Mouse (Mus musculus) lung, embryonic 14.5 days (tissue): ENCODE measurements around the gene Dgkz. TPM values are rescaled to one million over a fixed set of nuclear protein-coding genes. Genes with fewer than 3 reads are reported as not detected.
A peak's percentile ranks its signal among the peaks of the same experiment; 100 is the strongest.

Source experiments
- ATAC-seq: fragments of 200-750 bp; cut with Nextera tagmentation; 2 replicates; pipeline ENCODE4 v1.8.0; 2017; ENCODE audit warnings: mild to moderate bottlenecking, moderate TSS enrichment, moderate library complexity; ENCODE audit not compliant: insufficient read depth
- DNase-seq: peaks from one replicate; pipeline ENCODE4 v3.0.0-alpha.2; 2015
- H3K27ac ChIP-seq: fragments of 300-500 bp; sonication (generic); 2 replicates; pipeline ENCODE4 v1.5.1; 2014; ENCODE audit warnings: low read depth, mild to moderate bottlenecking, moderate library complexity
- H3K27me3 ChIP-seq: fragments of 300-500 bp; sonication (generic); 2 replicates; pipeline ENCODE4 v1.6.1; 2014; ENCODE audit warnings: low read length, control low read depth; ENCODE audit not compliant: insufficient read depth
- H3K36me3 ChIP-seq: fragments of 300-500 bp; sonication (generic); 2 replicates; pipeline ENCODE4 v1.6.1; 2014; ENCODE audit warnings: control low read depth; ENCODE audit not compliant: insufficient read depth
- H3K4me1 ChIP-seq: fragments of 300-500 bp; sonication (generic); 2 replicates; pipeline ENCODE4 v1.6.1; 2014; ENCODE audit warnings: antibody characterized with exemption, control low read depth; ENCODE audit not compliant: insufficient read depth
- H3K4me2 ChIP-seq: fragments of 300-500 bp; sonication (generic); 2 replicates; pipeline ENCODE4 v1.6.1; 2014; ENCODE audit warnings: mild to moderate bottlenecking
- H3K4me3 ChIP-seq: fragments of 300-500 bp; sonication (generic); 2 replicates; pipeline ENCODE4 v1.5.1; 2014; ENCODE audit warnings: low read depth, low read length
- H3K9ac ChIP-seq: fragments of 300-500 bp; sonication (generic); 2 replicates; pipeline ENCODE4 v1.6.1; 2014
- H3K9me3 ChIP-seq: fragments of 300-500 bp; sonication (generic); 2 replicates; pipeline ENCODE4 v1.6.1; 2016; ENCODE audit warnings: low read depth, low read length, control low read depth
- CTCF ChIP-seq: IDR thresholded peaks from 2 replicates; pipeline ENCODE4 v1.5.1; 2016; ENCODE audit warnings: antibody characterized with exemption, low read depth
- WGBS: fragments of 180-500 bp; shearing (Covaris S2); extraction: QIAGEN DNeasy Blood & Tissue Kit; methylation state at CpG from one replicate; pipeline ENCODE4 v1.1.7; 2014; 5-methylcytosine and 5-hydroxymethylcytosine counted together
- polyA plus RNA-seq: library from polyadenylated mRNA; unstranded; fragments of >200 nt; fragmentation: Nextera tagmentation; extraction: Ambion mirVana; gene quantifications from 2 replicates; pipeline ENCODE4 v1.2.1, GENCODE M21; 2014

Dgkz gene
- polyA plus RNA-seq, 1 experiment from 2014 or later: 63.9 TPM

- H3K4me1 ChIP-seq: peaks cover 25% of the 10 kb centered on the region
- no peak overlapping the region for H3K4me3 ChIP-seq
- 91% methylated on average over 5 of the region's 5 CpGs for WGBS
Observed at GRCm38 (mm10) chr2:91960459-91960858, 15.2 kb downstream of the Dgkz start.

GRCm38 (mm10) chr2:91959544-91960410, 15.9 kb downstream of the Dgkz start:
- Histone ChIP-seq H3K36me3 (0 out of 2 replicates have a peak, but pooled peaks cover 8% of the 10 kb centered on the region), H3K27me3 (no peaks in the 10 kb centered on the region), H3K27ac (peak overlapping the region; percentile 12; the same call in 1 of the 2 replicates), H3K9me3 (no peaks in the 10 kb centered on the region), H3K9ac (no peak overlapping the region), H3K4me2 (no peak overlapping the region), H3K4me3 (no peak overlapping the region), H3K4me1 (peaks cover 31% of the 10 kb centered on the region)
- no peak for TF ChIP-seq CTCF
- WGBS: 77% methylated on average over 11 of the region's 11 CpGs
- DNase-seq: no peak
- no peak for ATAC-seq

More at GRCm38 (mm10) chr2:91960459-91960858, 15.2 kb downstream of the Dgkz start:
- Histone ChIP-seq H3K9ac (no peak overlapping the region), H3K27ac (no peak overlapping the region), H3K4me2 (no peak overlapping the region), H3K9me3 (no peaks in the 10 kb centered on the region), H3K27me3 (no peaks in the 10 kb centered on the region), H3K36me3 (0 out of 2 replicates have a peak, but pooled peaks cover 8% of the 10 kb centered on the region)
- TF ChIP-seq CTCF: no peak
- no peak for DNase-seq
- ATAC-seq: no peak

- Histone ChIP-seq H3K27me3 (no peaks in the 10 kb centered on the region), H3K4me2 (no peak overlapping the region), H3K9me3 (no peaks in the 10 kb centered on the region), H3K9ac (no peak overlapping the region), H3K4me3 (no peak overlapping the region), H3K27ac (peak overlapping the region; percentile 12; the same call in 1 of the 2 replicates), H3K4me1 (peaks cover 36% of the 10 kb centered on the region), H3K36me3 (0 out of 2 replicates have a peak, but pooled peaks cover 8% of the 10 kb centered on the region)
- TF ChIP-seq CTCF: peak; percentile 79
- no peak for ATAC-seq
- 39% methylated on average over 10 of the region's 10 CpGs for WGBS
- peak; percentile 82 for DNase-seq
Observed at GRCm38 (mm10) chr2:91958701-91959457, 16.8 kb downstream of the Dgkz start.

- no peak overlapping the region for H3K27ac ChIP-seq
- no peak overlapping the region for H3K4me2 ChIP-seq
- no peak overlapping the region for H3K9ac ChIP-seq
Observed at GRCm38 (mm10) chr2:91958049-91958448, 17.6 kb downstream of the Dgkz start.

GRCm38 (mm10) chr2:91957096-91957495, 18.6 kb downstream of the Dgkz start:
- Histone ChIP-seq H3K27me3 (no peaks in the 10 kb centered on the region), H3K4me1 (peaks cover 37% of the 10 kb centered on the region), H3K36me3 (0 out of 2 replicates have a peak, but pooled peaks cover 8% of the 10 kb centered on the region), H3K27ac (peak overlapping the region; percentile 79), H3K9ac (peak overlapping the region; percentile 2; the same call in 1 of the 2 replicates), H3K9me3 (no peaks in the 10 kb centered on the region), H3K4me2 (peak overlapping the region; percentile 33; the same call in 1 of the 2 replicates), H3K4me3 (0 out of 2 replicates have a peak overlapping the region, but pooled peaks have one; percentile 2)
- 14% methylated on average over 4 of the region's 4 CpGs for WGBS
- ATAC-seq (peak; percentile 76), DNase-seq (peak; percentile 71)
- no peak for TF ChIP-seq CTCF

More at GRCm38 (mm10) chr2:91958049-91958448, 17.6 kb downstream of the Dgkz start:
- DNase-seq: no peak
- TF ChIP-seq CTCF: no peak
- no peaks in the 10 kb centered on the region for H3K9me3 ChIP-seq
- no peak overlapping the region for H3K4me3 ChIP-seq
- H3K4me1 ChIP-seq: peaks cover 42% of the 10 kb centered on the region
- ATAC-seq: no peak
- WGBS: 80% methylated on average over 8 of the region's 8 CpGs
- H3K27me3 ChIP-seq: no peaks in the 10 kb centered on the region
- 0 out of 2 replicates have a peak, but pooled peaks cover 8% of the 10 kb centered on the region for H3K36me3 ChIP-seq

- Histone ChIP-seq H3K27me3 (no peaks in the 10 kb centered on the region), H3K9ac (no peak overlapping the region), H3K4me2 (no peak overlapping the region), H3K9me3 (no peaks in the 10 kb centered on the region), H3K36me3 (0 out of 2 replicates have a peak, but pooled peaks cover 8% of the 10 kb centered on the region), H3K4me3 (no peak overlapping the region), H3K27ac (peak overlapping the region; percentile 76), H3K4me1 (peaks cover 34% of the 10 kb centered on the region)
- ATAC-seq (no peak), DNase-seq (no peak)
- no peak for TF ChIP-seq CTCF
- 81% methylated on average over 6 of the region's 6 CpGs for WGBS
Observed at GRCm38 (mm10) chr2:91955875-91956274, 19.8 kb downstream of the Dgkz start.
